Mouse (Mus musculus): ENCODE data around the gene Hoxd4.

DNA sequence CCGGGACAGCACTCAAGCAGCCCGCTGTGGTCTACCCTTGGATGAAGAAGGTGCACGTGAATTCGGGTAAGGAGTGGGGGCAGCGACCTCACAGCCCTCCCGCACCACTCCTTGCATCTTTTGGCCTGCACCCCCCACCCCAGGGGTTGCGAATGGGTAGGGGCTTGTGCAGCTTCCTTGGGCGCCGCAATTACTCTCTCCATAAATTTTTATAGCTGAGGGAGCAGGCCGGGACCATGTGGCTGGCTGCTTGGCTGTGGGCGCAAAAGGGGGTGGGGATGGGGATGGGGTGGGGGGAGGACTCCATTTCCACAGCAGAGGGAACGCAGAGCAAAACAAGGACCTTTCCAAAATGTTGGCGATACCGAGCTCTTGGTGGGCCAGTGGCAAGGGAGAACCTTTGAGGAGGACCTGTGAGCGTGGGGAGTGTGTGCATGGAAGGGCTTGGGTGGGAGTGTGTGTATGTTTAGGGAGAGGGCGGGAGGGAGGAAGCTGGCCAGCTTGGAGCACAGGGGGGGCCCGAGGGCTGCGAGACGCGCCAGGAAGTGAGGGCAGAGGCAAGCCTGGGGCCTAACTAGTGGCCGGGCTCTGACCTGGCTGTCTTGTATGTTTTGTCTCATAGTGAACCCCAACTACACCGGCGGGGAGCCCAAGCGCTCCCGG lies 16.0 kb downstream of the Hoxd4 start:
- TF ChIP-seq POLR2AphosphoS5 (IDR thresholded peaks at IDR 0.05; ENCODE audit: insufficient replicate concordance, low read depth, low read length): no peak
- no peak for TF ChIP-seq CTCF (IDR thresholded peaks at IDR 0.05; ENCODE audit: low read depth, low read length)
